Mouse (Mus musculus): ENCODE measurements around the gene Olfr872. TPM values are rescaled to one million over a fixed set of nuclear protein-coding genes. Genes with fewer than 3 reads are reported as not detected.
"Not testable (repeated sequence)": the region's sequence is repeated elsewhere in the genome, so short reads cannot be mapped to it uniquely, and the experiment has no call there.

Gene Olfr872
- total RNA-seq (2022) = not detected

GRCm38 (mm10) chr9:20236819-20237218 lies at the start of gene Olfr872:
Gene Olfr872, plus strand, starts transcription at chr9:20237119.
- no peak for DNase-seq (ENCODE audit: low spot score in 2 of 2)

GRCm38 (mm10) chr9:20202131-20202530 lies 34.8 kb upstream of the Olfr872 start:
- no peak for DNase-seq (ENCODE audit: low spot score in 2 of 2)

GRCm38 (mm10) chr9:20203413-20203984 lies 33.4 kb upstream of the Olfr872 start:
- not testable (repeated sequence) for DNase-seq (ENCODE audit: low spot score in 2 of 2)

GRCm38 (mm10) chr9:20210812-20211211 lies 26.1 kb upstream of the Olfr872 start:
- DNase-seq (ENCODE audit: low spot score in 2 of 2) = no peak

GRCm38 (mm10) chr9:20211477-20211876 lies 25.4 kb upstream of the Olfr872 start:
- DNase-seq (ENCODE audit: low spot score in 2 of 2) = no peak

- DNase-seq (ENCODE audit: low spot score in 2 of 2) = no peak
Observed at GRCm38 (mm10) chr9:20211907-20212306, 25.0 kb upstream of the Olfr872 start, which contains the start of gene Olfr871. Gene Olfr871, plus strand, starts transcription at chr9:20212207.

- no peak for DNase-seq (ENCODE audit: low spot score in 2 of 2)
Observed at GRCm38 (mm10) chr9:20237378-20237777, 459 bp downstream of the Olfr872 start.

GRCm38 (mm10) chr9:20282051-20282450 lies 45.1 kb downstream of the Olfr872 start, which contains the start of gene Olfr39:
Gene Olfr39, plus strand, starts transcription at chr9:20282351.
- DNase-seq (ENCODE audit: low spot score in 2 of 2) = no peak

- not testable (repeated sequence) for DNase-seq (ENCODE audit: low spot score in 2 of 2)
Observed at GRCm38 (mm10) chr9:20295562-20295961, 58.6 kb downstream of the Olfr872 start.

GRCm38 (mm10) chr9:20298232-20298631 lies 61.3 kb downstream of the Olfr872 start, which contains the start of gene Olfr873:
Gene Olfr873, plus strand, starts transcription at chr9:20298532.
- no peak for DNase-seq (ENCODE audit: low spot score in 2 of 2)

Other genes with a start within 250 kb of the Olfr872 start
- gene Olfr866, start 209.1 kb upstream of the Olfr872 start, total RNA-seq (2022) = not detected
- not detected for gene Olfr867, start 179.6 kb upstream of the Olfr872 start, total RNA-seq (2022)
- gene Olfr868, start 138.5 kb upstream of the Olfr872 start, total RNA-seq (2022) = not detected
- gene Olfr869, start 108.1 kb upstream of the Olfr872 start, total RNA-seq (2022) = not detected
- not detected for gene Olfr870, start 63.1 kb upstream of the Olfr872 start, total RNA-seq (2022)
- not detected for gene Olfr871, start 24.9 kb upstream of the Olfr872 start, total RNA-seq (2022)
- not detected for gene Olfr39, start 45.2 kb downstream of the Olfr872 start, total RNA-seq (2022)
- gene Olfr873, start 61.4 kb downstream of the Olfr872 start, total RNA-seq (2022) = not detected
- under 1 TPM in 1 of 4 experiments, not detected in 3; 0.22 TPM for gene Olfr18, start 99.0 kb downstream of the Olfr872 start, total RNA-seq (2022)
- gene Zfp560, start 148.1 kb downstream of the Olfr872 start, total RNA-seq (2022) = 10 to 100 TPM in 2 of 4 experiments, 1 to 10 TPM in 2; 8.1 to 10.9 (median 9.3) TPM
- 10 to 100 TPM; 26.6 to 30.0 (median 27.0) TPM for gene Zfp26, start 223.0 kb downstream of the Olfr872 start, total RNA-seq (2022)